Mouse (Mus musculus) hindbrain, embryonic 12.5 days (tissue): ENCODE data around the gene Qser1. TPM values are rescaled to one million over a fixed set of nuclear protein-coding genes. Genes with fewer than 3 reads are reported as not detected.
"Not testable (repeated sequence)": the region's sequence is repeated elsewhere in the genome, so short reads cannot be mapped to it uniquely, and the experiment has no call there.

ENCODE experiments used
- ATAC-seq: fragments of 200-750 bp; cut with Nextera tagmentation; 2 replicates; pipeline ENCODE4 v1.8.0; 2017; ENCODE audit warnings: moderate TSS enrichment; ENCODE audit not compliant: low FRiP score
- H3K27ac ChIP-seq: fragments of 300-500 bp; sonication (generic); 2 replicates; pipeline ENCODE4 v1.5.1; 2016; ENCODE audit warnings: mild to moderate bottlenecking
- H3K27me3 ChIP-seq: fragments of 300-500 bp; sonication (generic); 2 replicates; pipeline ENCODE4 v1.6.1; 2016; ENCODE audit warnings: mild to moderate bottlenecking
- H3K36me3 ChIP-seq: fragments of 300-500 bp; sonication (generic); 2 replicates; pipeline ENCODE4 v1.6.1; 2016; ENCODE audit warnings: mild to moderate bottlenecking
- H3K4me1 ChIP-seq: fragments of 300-500 bp; sonication (generic); 2 replicates; pipeline ENCODE4 v1.6.1; 2016
- H3K4me2 ChIP-seq: fragments of 300-500 bp; sonication (generic); replicated peaks from 2 replicates; pipeline ENCODE4 v1.6.1; 2016; ENCODE audit warnings: mild to moderate bottlenecking
- H3K4me3 ChIP-seq: fragments of 300-500 bp; sonication (generic); 2 replicates; pipeline ENCODE4 v1.5.1; 2016; ENCODE audit warnings: mild to moderate bottlenecking
- H3K9ac ChIP-seq: fragments of 300-500 bp; sonication (generic); 2 replicates; pipeline ENCODE4 v1.6.1; 2016; ENCODE audit warnings: mild to moderate bottlenecking, moderate library complexity
- H3K9me3 ChIP-seq: fragments of 300-500 bp; sonication (generic); replicated peaks from 2 replicates; pipeline ENCODE4 v1.6.1; 2016; ENCODE audit warnings: mild to moderate bottlenecking
- WGBS: fragments of 180-500 bp; shearing (Covaris S2); methylation state at CpG from one replicate; pipeline ENCODE4 v1.1.7; 2016; 5-methylcytosine and 5-hydroxymethylcytosine counted together
- polyA plus RNA-seq: library from polyadenylated mRNA; unstranded; fragments of >200 nt; fragmentation: Nextera tagmentation; extraction: Ambion mirVana; gene quantifications from 2 replicates; pipeline ENCODE4 v1.2.1, GENCODE M21; 2016

Qser1 gene
- polyA plus RNA-seq, 1 experiment from 2014 or later: 11.1 TPM

DNA sequence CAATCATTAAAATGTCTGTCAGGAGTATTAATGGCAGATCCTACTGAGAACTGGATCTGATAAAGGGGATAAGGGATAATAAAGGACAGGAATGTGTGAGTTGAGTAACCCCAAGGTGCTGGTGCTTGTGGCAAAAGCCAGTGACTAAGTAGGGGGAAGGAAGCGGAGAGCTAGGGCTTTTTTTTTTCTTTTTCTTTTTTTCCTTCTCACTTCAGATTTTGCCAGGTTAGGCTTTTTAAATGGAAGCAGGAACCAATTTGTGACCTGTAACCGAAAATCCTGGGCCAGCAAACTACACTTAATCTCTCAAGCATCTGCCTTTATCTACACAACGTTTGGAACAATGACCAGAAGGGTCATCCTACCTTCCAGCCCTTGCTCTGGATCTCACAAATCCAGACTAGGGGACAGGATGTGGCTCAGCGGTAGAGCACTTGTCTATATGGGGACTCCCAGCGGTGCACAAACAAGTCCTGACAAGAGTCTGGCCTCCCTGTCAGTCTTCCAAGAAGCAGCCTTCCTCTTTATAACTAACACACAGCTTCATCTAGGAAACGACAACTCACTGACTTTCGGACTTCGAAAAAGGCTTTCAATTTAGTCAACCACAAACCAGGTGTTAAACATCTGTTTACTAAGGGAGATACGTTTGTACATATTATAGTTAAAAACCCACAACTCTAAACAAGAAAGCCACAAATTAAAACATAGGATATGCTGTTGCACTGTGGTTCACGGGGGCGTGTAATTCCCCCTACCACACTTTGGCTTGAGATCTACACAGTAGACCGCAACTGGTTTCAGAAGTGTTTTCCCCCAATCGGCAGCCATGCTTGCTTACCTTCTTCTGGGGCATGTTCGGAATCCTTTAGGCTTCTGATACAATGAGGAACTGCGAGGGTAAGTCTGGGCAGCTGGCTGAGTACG is 31.9 kb upstream of the Qser1 start:
- Histone ChIP-seq H3K27me3 (peaks cover 26% of the 10 kb centered on the region), H3K27ac (no peak overlapping the region), H3K4me1 (peaks cover 10% of the 10 kb centered on the region), H3K9ac (no peak overlapping the region), H3K4me3 (peak overlapping the region; percentile 51), H3K9me3 (no peaks in the 10 kb centered on the region), H3K36me3 (no peaks in the 10 kb centered on the region), H3K4me2 (peak overlapping the region; percentile 99)
- 27% methylated on average over 16 of the region's 16 CpGs for WGBS
- ATAC-seq: no peak

DNA sequence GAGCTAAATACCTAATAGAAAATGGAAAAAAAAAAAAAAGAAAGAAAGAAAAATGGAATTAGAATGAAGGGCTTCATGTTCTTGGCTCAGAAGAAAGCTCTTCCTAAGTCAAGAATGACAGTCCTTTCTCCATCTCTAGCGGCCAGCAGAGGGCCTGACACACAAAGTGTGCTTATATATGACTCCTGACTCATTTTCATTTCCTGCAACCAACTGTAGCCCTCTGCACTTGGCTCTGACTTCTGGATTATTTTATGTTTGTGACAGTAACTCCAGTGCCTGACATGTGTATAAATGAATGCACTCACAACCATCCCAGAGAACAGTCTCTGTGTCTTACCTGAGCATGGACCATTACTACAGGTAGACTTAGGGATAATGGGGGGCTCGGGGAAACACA is 31.1 kb upstream of the Qser1 start:
- no peak overlapping the region for H3K9ac ChIP-seq
- no peak overlapping the region for H3K4me3 ChIP-seq
- 51% methylated on average over 2 of the region's 2 CpGs for WGBS
- no peak overlapping the region for H3K4me2 ChIP-seq
- no peak for ATAC-seq
- H3K4me1 ChIP-seq: peaks cover 10% of the 10 kb centered on the region
- no peak overlapping the region for H3K27ac ChIP-seq
- H3K36me3 ChIP-seq: no peaks in the 10 kb centered on the region
- H3K27me3 ChIP-seq: peaks cover 23% of the 10 kb centered on the region
- H3K9me3 ChIP-seq: no peaks in the 10 kb centered on the region

DNA sequence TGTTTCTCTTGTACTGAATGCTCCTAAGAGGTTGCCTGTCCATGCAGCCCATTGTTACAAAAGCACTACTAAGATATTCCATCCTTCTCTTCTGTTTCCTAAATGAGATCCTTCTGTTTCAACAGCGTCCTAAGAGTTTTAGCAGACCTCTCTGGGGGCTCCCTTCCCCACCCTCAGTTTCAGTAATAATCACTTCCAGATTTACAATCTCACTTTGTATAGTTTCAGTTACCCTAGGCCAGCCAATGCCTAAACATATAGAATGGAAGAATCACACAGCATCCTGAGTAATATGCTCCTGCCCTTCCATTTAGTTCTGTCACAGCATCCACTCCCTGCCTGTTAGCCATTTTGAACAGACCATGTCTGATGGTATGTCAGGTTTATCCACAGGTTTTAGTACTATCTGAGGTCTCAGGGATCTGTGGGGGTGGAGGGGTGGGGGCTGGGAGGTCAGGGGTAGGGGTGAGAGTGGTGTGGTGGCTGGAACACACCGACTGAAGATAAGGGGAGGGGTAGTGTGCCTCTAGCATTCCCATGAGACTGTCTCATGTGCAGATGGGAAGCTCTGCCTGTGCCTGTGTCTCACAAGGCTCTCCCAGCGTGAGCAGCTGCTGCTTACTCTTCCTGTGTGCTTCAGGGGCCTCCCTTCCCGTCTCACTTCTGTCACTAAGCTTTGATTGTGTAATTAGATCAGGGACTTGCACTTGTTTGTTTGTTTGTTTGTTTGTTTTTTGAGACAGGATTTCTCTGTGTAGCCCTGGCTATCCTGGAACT is 30.3 kb upstream of the Qser1 start:
- ATAC-seq: 0 out of 2 replicates have a peak, but pooled peaks have one; percentile 48
- no peaks in the 10 kb centered on the region for H3K36me3 ChIP-seq
- no peak overlapping the region for H3K4me3 ChIP-seq
- no peak overlapping the region for H3K27ac ChIP-seq
- H3K4me2 ChIP-seq: no peak overlapping the region
- peaks cover 23% of the 10 kb centered on the region for H3K27me3 ChIP-seq
- peaks cover 10% of the 10 kb centered on the region for H3K4me1 ChIP-seq
- no peak overlapping the region for H3K9ac ChIP-seq
- 36% methylated on average over 4 of the region's 4 CpGs for WGBS
- H3K9me3 ChIP-seq: no peaks in the 10 kb centered on the region

DNA sequence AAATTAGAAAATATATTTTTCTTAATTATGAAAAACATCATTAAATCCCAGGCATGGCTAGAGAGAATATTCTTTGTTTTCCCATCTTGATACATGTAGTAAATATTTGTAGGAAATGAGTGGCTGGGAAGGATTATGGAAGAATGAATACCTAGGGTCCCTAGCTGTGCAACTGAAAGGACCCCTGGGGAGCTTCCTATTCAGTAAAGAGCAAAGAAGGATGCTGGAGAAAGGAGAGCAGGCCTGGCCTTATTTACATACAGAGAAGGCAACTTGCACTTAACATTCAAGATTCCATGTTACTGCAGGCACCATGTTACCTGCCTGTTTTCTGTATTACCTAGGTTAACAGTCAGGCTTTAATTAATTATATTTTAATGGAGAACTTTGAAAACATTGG is 26.0 kb upstream of the Qser1 start:
- ATAC-seq: no peak
- Histone ChIP-seq H3K9ac (no peak overlapping the region), H3K27me3 (no peaks in the 10 kb centered on the region)

DNA sequence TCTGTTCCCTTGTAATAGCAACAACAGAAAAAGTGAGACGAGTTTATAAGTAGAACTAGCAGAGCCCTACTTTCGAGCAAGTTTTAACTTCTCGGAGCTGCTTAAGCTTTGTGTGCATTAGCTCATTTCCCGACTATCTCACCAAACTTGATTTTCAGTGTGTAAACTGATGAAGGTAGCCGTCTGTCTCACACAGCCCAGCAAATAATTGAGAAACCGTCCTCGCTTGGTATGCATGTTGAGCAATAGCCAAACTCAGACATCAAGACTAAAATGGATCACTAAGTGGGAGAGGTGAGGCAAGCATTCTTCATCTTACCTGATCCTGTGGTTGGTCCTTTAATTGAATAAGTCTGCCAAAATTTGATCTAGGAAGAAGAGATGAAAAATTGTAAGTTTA is 25.2 kb upstream of the Qser1 start:
- Histone ChIP-seq H3K4me2 (no peak overlapping the region), H3K27me3 (no peaks in the 10 kb centered on the region), H3K27ac (no peak overlapping the region), H3K9ac (no peak overlapping the region), H3K36me3 (no peaks in the 10 kb centered on the region), H3K4me3 (no peak overlapping the region), H3K4me1 (no peaks in the 10 kb centered on the region), H3K9me3 (no peaks in the 10 kb centered on the region)
- 89% methylated on average over 7 of the region's 7 CpGs for WGBS
- ATAC-seq: no peak

More for the DNA sequence above, 26.0 kb upstream of the Qser1 start:
- Histone ChIP-seq H3K4me3 (no peak overlapping the region), H3K27ac (no peak overlapping the region), H3K4me1 (peaks cover 4% of the 10 kb centered on the region), H3K36me3 (no peaks in the 10 kb centered on the region), H3K4me2 (no peak overlapping the region), H3K9me3 (no peaks in the 10 kb centered on the region)

DNA sequence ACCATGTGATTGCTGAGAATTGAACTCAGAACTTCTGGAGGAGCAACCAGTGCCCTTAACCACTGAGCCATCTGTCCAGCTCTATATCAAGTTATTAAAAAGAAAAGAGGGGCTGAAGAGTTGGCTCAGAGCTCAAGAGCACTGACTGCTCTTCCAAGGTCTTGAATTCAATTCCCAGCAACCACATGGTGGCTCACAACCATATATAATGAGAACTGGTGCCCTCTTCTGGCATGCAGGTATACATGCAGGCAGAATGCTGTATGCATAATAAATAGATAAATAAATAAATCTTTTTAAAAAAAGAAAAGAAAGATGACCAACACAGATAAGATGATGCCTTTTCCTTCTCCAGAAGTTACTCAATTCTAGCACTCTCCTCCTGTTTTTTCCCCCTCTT is 24.4 kb upstream of the Qser1 start:
- H3K36me3 ChIP-seq: no peaks in the 10 kb centered on the region
- ATAC-seq: no peak
- H3K4me2 ChIP-seq: no peak overlapping the region
- H3K4me1 ChIP-seq: no peaks in the 10 kb centered on the region
- no peak overlapping the region for H3K9ac ChIP-seq
- no peak overlapping the region for H3K27ac ChIP-seq
- no peak overlapping the region for H3K4me3 ChIP-seq
- no peaks in the 10 kb centered on the region for H3K27me3 ChIP-seq
- no peaks in the 10 kb centered on the region for H3K9me3 ChIP-seq

DNA sequence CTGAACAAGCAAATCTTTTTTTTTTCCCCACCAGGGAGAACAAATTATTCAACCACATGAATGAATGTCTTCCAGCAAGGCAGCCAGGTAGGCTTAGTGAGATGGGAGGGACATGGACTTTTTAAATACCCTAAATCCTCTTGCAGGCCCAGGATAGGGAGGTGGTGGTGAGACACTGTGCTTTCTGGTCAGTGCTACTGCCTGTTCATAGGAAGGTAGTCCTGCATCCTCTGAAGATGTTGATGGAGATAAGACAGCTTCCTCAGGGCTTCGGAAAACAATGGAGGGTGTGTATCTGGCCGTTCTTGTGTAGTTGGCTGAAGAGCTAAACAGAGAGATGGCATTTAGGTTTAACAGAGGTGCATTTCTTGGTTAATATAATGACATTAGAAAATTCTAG is 15.9 kb upstream of the Qser1 start:
- no peak overlapping the region for H3K27ac ChIP-seq
- WGBS: 87% methylated on average over 2 of the region's 2 CpGs
- no peaks in the 10 kb centered on the region for H3K9me3 ChIP-seq
- no peak overlapping the region for H3K4me2 ChIP-seq
- no peak overlapping the region for H3K9ac ChIP-seq
- ATAC-seq: no peak
- H3K36me3 ChIP-seq: no peaks in the 10 kb centered on the region
- no peaks in the 10 kb centered on the region for H3K27me3 ChIP-seq
- no peak overlapping the region for H3K4me3 ChIP-seq
- H3K4me1 ChIP-seq: no peaks in the 10 kb centered on the region

DNA sequence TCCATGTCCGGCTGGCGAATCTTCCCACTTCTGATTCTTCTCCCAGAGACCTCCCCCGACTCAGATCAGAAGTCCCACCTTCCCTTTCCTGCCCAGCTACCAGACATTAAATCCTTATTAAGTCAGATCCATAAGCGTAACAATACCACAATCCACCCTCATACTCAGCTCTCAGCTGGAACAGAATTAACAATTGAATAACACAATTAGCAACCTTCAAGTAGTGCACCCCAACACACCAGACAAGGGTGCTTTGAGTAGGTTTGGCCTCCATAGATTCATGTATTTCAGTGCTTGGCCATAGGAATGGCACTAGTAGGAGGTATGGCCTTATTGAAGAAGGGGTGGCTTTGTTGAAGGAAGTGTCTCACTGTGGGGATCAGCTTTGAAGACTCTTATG is 9.6 kb upstream of the Qser1 start:
- 93% methylated on average over 4 of the region's 4 CpGs for WGBS
- H3K4me1 ChIP-seq: no peaks in the 10 kb centered on the region

DNA sequence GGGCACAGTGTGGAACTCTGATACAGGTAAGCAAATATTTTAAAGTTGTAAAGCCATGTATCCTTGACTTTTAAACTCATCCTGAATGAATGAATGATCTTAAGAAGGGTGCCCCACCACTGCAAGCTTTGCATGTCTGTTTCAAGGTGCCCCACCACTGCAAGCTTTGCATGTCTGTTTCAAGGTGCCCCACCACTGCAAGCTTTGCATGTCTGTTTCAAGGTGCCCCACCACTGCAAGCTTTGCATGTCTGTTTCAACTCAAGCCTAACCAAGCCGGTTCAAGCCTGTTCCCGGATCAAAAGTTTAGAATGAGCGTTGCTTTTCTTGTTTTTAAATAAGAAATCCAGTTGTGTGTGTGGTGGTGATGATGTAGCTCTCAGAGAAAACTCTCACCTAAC is 2.2 kb upstream of the Qser1 start:
- peaks cover 18% of the 10 kb centered on the region for H3K4me1 ChIP-seq
- not testable (repeated sequence) for H3K9ac ChIP-seq, H3K4me3 ChIP-seq, ATAC-seq, H3K27ac ChIP-seq, H3K9me3 ChIP-seq, H3K4me2 ChIP-seq, H3K36me3 ChIP-seq, H3K27me3 ChIP-seq
- 87% methylated on average over 3 of the region's 3 CpGs for WGBS

More for the DNA sequence above, 9.6 kb upstream of the Qser1 start:
- Histone ChIP-seq H3K9ac (no peak overlapping the region), H3K4me3 (no peak overlapping the region), H3K9me3 (no peaks in the 10 kb centered on the region), H3K27me3 (no peaks in the 10 kb centered on the region), H3K36me3 (no peaks in the 10 kb centered on the region), H3K27ac (no peak overlapping the region), H3K4me2 (no peak overlapping the region)
- no peak for ATAC-seq

DNA sequence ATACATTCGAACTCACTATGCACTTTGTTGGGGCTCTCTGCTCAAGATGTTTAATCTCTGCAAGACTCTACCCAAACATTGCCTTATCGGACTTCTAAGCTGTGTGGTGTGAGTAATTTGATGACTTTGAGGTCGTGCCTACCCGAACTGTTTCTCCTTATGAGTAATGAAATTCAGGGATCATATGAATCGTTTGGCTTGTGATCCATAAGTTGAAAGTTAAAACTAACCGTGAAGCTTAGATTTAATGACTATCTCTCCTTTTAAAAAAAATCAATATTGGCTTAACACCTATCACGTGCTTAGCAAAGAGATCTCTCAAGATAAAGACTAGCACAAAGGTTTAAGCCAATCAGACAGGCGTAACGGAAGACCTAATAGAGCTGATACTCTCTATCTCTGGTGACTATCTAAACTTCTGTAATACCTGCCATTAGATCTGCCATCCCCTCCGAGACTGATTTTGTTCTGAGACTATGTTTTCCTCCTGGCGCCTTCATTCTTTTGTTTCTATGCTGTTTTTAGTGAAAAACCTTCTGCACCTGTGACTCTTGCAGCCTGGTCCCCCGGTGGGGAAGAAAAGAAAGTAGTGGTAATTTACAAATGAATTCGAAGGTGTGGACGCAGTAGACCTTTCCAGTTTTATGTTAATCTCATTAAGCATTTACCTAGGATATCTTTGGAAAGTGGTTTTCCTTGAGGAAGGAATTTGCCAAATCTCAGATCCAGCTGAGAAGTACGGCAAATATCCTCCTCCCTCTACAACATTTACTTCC is 1.2 kb upstream of the Qser1 start:
- no peaks in the 10 kb centered on the region for H3K9me3 ChIP-seq
- H3K27me3 ChIP-seq: no peaks in the 10 kb centered on the region
- peak overlapping the region; percentile 88 for H3K4me3 ChIP-seq
- H3K36me3 ChIP-seq: no peaks in the 10 kb centered on the region
- H3K27ac ChIP-seq: peak overlapping the region; percentile 96
- WGBS: 3% methylated on average over 15 of the region's 15 CpGs
- H3K4me1 ChIP-seq: peaks cover 18% of the 10 kb centered on the region
- peak overlapping the region; percentile 85 for H3K4me2 ChIP-seq
- peak overlapping the region; percentile 92 for H3K9ac ChIP-seq
- ATAC-seq: peak; percentile 12; the same call in 1 of the 2 replicates

DNA sequence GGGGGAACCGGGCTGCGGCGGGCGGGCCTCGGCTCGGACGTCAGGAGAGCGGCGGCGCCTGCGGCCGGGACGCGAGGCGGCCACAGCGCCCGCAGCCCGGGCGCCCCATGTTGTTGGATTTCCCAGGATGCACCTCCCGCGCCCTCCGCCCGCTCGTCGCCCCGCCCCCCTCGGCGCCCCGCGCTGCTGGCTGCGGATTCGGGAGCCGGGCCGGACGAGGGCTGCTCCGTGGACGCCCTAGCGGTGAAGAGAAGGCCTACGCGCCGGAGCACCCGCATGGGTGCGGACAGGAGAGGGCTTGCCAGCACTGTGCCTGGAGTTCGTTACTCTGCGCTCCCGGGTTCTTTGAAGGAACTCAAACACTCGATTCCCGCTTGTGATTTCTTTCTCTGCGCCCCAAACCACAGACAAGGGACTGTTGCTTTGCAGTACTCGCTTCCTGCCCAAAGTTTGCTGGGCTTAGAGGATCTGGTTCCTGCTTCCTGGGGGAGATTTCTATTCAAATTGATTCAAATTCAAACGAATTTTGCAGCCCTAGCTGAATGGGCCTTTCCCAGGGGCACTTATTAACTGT is 393 bp upstream of the Qser1 start:
- Histone ChIP-seq H3K9me3 (no peaks in the 10 kb centered on the region), H3K4me2 (peak overlapping the region; percentile 85), H3K4me3 (peak overlapping the region; percentile 88), H3K4me1 (peaks cover 18% of the 10 kb centered on the region), H3K27ac (peak overlapping the region; percentile 96), H3K36me3 (no peaks in the 10 kb centered on the region), H3K27me3 (no peaks in the 10 kb centered on the region), H3K9ac (peak overlapping the region; percentile 92)
- peak; percentile 97 for ATAC-seq
- WGBS: under 1% methylated on average over 46 of the region's 51 CpGs
